Mouse (Mus musculus) megakaryocyte, adult 5-6 weeks (primary cell): ENCODE results near the gene Bbx. TPM values are rescaled to one million over a fixed set of nuclear protein-coding genes. Genes with fewer than 3 reads are reported as not detected.
A peak's percentile ranks its signal among the peaks of the same experiment; 100 is the strongest.

ENCODE experiments used
- ATAC-seq: 2 replicates; pipeline ENCODE4 v1.8.0; 2016; ENCODE audit warnings: mild to moderate bottlenecking, inconsistent platforms; ENCODE audit not compliant: poor library complexity, severe bottlenecking
- total RNA-seq, 2 experiments: library from RNA; stranded (forward) in 1 of 2; stranded (reverse) in 1 of 2; fragments of 153-499, 151-499 nt in 1 of 2; fragments of 221-1000, 200-1000 nt in 1 of 2; gene quantifications; 2 replicates each; pipeline versions ENCODE4 v1.2.3 to v1.2.4; 2015 to 2017

Bbx gene
- total RNA-seq, 2 experiments from 2014 or later, result 14.6 to 16.5 TPM

DNA sequence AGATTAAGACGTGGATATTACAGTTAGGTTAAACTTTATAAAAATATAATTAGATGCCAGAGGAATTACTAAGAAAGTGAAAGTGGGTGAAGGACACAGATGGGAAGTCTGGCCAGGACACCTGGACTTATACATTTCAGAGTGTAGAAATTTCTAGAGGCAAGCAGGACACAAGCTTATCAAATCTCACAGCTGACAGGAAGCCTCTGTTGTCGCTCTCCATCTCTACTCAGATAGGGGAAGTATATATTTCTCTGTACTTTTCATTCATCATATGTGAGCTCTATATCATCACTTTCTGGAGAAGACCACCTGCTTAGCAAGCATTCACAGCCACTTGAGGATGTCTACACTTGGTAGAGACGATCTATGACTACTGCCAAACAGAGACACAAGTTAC lies 113.9 kb downstream of the Bbx start:
- no peak for ATAC-seq

DNA sequence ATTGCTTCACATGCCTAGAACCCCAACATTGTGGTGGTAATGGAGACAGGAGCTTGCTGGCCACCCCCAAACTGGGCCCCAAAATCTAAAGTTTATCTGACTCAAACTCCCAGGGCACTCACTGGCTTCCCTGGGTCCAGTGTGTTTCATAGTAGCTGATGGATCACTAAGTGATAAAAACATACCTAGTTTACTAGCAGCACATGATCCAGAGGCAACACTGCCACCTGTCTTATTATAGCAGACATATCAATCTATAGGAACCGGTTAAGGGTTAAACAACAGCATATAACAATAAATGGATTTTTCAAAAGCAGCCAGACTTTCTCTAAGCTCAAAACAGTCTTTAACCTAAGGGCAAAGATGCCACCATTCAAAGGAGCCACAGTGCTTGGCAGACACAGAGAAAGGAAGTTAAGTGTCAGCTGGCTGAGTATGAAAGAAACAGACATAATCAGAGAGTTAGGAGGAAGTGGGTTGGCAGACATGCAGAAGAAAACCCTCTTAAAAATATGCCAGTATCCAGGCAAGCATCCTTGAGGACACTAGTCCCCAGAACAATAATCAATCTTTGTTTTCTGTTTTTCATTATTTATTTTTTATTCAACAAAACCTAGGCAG lies 116.7 kb downstream of the Bbx start:
- ATAC-seq, result peak; percentile 21; the same call in 1 of the 2 replicates

DNA sequence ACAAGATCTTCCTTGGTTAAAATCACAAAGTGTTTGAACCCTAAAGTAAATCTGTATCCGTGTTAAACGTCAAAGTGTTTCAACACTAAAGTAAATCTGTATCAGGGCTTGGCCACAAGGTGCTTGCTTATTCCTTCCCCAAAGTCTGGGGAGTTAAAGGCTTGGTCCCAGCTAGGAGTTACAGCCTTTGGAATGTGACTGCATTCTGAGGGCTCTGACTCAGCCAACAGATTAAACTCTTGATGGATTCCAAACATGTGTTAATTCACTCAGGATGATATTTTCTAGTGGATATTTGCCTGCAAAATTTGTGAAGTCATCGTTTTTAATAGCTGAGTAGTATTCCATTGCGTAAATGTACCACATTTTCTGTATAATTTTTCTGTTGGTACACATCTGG lies 120.6 kb downstream of the Bbx start:
- no peak for ATAC-seq

- no peak for ATAC-seq
These were observed 122.7 kb downstream of the Bbx start for GRCm38 (mm10) chr16:50309411-50310042.

DNA sequence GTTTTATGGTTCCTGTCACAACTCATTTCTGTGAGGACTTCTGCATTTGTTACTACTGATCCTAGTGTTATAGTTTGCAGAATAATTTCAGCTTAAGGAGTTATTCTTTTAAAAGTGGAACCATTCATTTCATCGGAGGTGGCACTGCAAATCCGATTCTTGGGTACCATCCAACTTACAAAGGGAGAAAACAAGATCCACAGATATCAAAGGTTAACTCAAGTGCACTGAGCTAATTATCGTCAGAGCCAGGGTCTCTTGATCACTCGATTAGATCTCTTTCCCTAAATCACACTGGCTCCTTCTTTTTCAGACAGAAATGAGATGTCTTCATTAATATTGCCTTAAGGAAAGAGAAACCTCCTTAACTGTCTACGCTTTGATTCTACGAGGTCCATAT lies 123.9 kb downstream of the Bbx start:
- ATAC-seq, result no peak

- no peak for ATAC-seq
These were observed 125.0 kb downstream of the Bbx start for GRCm38 (mm10) chr16:50307231-50307630.

- peak; percentile 51 for ATAC-seq
These were observed 125.5 kb downstream of the Bbx start for GRCm38 (mm10) chr16:50306727-50307126.

GRCm38 (mm10) chr16:50305156-50305555 lies 127.0 kb downstream of the Bbx start:
- ATAC-seq, result peak; percentile 46; the same call in 1 of the 2 replicates

GRCm38 (mm10) chr16:50302566-50302965 lies 129.6 kb downstream of the Bbx start:
- no peak for ATAC-seq

DNA sequence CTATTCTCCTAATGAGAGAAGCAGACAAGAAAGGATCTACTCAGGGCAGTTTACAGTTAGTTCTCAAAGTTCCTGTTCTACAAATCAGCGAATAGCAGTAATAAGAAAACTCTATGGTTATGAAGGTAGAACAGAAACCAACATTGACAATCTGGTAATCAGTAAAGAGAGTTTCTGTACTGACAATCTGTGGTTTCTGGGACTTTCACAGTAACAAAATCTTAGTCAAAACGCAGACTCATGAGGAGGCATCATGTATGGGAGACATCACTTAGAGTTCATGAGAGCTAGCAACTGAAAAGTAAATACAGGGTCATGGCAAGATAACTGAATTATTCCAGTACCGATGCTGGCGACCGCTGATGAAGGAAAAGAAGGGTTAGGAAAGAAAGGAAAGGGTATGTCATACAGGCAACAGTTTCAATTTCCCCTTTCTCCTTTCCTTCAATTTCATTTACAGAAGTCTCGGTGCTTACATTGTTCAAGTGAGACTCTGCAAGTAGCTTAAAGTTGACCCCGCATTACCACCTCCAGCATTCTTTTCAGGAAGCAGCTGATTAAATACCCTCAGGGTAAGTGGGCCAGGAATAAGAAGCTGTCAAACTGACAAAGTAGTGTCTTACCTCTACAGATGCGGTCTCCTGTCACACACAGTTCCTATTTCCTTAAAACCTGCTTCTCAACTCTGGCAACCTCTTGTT lies 133.3 kb downstream of the Bbx start:
- peak; percentile 80 for ATAC-seq

DNA sequence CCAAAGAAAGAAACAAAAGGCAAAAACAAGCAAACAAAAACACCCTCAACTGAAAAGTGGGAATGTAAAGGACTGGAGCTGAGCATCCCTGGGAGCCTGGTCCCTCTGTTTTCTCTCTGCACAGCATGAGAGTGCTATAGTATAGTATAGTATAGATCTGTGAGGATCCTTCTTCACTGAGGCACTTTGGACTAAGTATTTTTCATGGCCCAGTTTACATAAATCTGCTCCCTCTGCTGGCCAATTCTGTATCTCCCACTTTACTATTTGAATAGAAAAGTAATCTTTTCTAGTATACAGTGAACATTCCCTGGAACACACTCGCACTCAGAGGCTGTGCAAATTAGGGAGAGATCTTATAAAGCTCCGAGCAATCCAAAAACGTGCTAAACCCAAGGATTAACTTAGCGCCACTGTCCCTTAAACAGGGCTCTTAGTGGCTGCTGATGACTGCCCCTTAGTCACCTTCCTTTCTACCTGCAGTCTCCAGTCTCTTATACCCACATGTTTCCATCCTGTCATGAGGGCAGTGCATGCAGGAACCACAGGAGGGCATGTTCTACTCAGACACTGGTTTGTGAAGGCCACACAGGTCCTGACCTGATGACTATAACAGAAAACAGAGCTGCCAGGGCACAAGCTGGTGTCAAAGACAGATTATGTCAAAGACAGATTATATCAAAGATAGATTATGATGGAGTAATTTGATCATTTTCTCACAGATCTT lies 138.5 kb downstream of the Bbx start:
- no peak for ATAC-seq

DNA sequence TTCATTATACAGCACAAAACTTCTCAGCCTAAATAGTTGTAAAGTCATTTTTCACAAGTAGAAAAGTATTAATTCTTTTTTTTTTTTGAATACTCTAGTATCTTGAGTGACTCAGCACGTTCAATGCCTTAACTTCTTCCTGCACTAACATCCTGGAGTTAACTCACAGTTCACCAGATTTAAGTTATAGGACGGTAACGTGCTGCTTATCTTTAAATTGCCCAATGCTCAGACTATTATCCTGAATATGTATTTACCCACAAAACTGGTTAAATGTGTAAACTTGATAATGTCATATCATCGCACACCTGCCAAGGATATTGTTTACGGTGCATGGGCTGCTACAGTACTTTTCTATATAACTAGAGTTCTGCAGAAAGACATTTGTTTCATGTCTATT lies 139.4 kb downstream of the Bbx start:
- no peak for ATAC-seq

DNA sequence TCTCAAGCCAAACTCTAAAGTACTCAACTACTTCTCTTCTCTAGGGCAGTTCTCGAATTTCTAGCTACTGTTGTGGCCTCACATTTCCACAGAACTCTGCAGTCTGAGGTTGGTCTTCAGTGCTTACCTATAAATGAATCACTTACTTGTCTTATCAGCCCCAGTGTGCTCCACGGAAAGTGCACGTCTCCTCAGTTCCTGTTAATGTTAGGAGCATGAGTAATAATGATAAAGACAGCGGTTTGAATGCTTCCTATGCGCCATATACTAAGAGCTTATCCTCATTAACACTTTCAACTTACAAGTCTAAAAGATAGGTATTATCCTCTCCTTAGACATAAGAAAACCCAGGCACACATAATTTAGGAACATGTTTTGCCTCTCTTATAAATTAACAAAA lies 142.4 kb downstream of the Bbx start:
- no peak for ATAC-seq

DNA sequence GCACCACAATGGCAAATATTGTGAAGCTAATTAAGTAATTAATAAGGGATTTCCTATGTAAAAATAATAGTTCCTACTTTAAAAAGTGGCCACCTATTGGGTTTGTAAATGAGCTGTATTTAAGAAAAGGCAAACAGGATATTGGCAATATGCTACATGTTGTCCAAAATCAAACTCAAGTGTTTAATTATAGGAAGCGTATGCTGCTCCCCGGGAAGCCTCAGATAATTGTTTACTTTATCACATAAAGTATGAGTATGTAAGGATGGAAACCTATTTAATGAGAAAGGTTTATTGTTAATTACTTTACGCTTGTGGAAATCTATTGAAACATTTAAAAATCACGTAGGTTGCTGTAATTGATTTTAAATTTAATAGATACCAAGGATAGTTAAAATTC lies 159.4 kb downstream of the Bbx start:
- ATAC-seq, result no peak

DNA sequence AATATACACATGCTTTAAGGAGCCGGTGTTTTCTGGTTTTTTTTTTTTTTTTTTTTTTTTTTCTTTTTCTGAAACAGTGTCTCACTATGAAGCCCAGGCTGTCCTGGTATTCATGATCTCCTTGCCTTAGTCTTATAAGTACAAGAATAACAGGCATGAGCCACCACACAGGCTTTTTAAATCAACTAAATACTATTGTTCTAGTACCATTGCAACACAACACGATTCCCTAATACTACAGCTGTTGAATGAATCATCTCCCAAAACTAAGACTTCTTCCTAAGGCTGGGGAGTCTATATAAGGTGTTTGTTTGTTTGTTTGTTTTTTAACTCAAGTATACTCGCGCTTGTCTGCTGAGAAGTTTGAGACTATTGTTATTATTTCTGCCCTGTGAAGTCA lies 169.5 kb downstream of the Bbx start:
- ATAC-seq, result no peak

DNA sequence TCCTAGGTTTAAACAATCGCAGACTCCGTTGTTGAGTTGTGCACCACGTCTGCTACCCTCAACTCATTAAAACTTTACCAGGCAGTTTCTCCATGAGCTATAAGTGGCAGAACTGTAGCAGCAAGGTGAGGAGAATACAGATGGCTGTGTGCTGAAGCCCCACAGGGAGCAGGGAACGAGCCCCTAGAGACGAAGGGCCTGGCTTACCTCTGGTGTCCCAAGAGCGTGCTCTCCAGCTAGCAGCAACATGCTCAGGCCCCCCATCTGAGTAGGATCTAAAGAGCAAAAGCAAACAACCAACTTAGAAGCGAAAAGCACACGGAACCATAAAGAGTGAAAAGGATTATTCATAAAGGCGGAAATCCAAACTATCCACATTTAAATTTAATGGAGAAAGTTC lies 170.0 kb downstream of the Bbx start:
- ATAC-seq, result no peak

DNA sequence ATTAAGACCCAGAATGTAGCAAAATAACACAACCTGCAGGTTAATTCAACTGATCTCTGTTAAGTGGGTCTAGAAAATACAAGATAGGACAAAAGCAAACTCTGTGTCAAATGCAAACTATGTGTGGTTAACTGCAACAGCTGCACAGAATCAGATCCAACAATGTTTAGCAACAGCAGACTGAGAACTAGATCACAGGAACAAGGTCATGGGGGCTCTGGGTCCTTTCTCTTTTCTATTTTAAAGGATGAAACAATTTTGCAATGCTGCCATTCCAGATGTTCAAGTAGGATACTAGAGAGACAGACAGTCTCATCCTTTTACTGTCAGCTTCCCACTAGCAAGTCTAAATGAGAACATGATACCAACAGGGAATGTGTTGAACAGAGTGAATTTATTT lies 170.4 kb downstream of the Bbx start:
- no peak for ATAC-seq

GRCm38 (mm10) chr16:50254522-50255159 lies 177.5 kb downstream of the Bbx start:
- ATAC-seq, result no peak

GRCm38 (mm10) chr16:50251417-50251975 lies 180.7 kb downstream of the Bbx start:
- no peak for ATAC-seq

DNA sequence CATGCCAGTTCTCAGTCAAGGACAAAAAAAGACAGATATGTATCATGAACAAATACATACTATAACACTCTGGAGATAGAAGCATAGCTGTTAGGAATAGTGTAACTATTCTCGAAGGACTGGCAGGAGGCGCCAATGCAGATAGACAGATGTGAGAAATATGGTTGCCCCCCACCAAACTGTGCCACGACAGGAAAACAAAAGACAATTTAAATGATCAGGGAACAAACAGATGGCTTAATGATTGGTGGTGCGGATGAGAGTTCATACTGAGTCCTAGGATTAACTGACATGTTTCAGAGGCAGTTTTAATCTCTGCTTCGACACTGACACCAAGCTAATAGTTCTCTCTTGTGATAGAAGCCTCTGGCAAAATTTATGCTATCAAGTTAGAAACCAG lies 181.7 kb downstream of the Bbx start:
- no peak for ATAC-seq

GRCm38 (mm10) chr16:50249036-50249435 lies 183.2 kb downstream of the Bbx start:
- no peak for ATAC-seq
